Mouse (Mus musculus) ES-CJ7 (cell line): ENCODE results near the gene Hist1h2ao.
"Not testable (repeated sequence)": the region's sequence is repeated elsewhere in the genome, so short reads cannot be mapped to it uniquely, and the experiment has no call there.

Source experiments
- DNase-seq: peaks from one replicate; pipeline ENCODE4 v3.0.0; 2011; ENCODE audit warnings: low read depth, low spot score

Gene Hist1h2ao

GRCm38 (mm10) chr13:21811074-21811473 lies 809 bp downstream of the Hist1h2ao start:
- not testable (repeated sequence) for DNase-seq

GRCm38 (mm10) chr13:21811539-21811938 lies 1.3 kb downstream of the Hist1h2ao start, which contains the start of gene Hist1h4m:
Gene Hist1h4m, plus strand, starts transcription at chr13:21811746.
- DNase-seq = not testable (repeated sequence)

GRCm38 (mm10) chr13:21812092-21812491 lies 1.8 kb downstream of the Hist1h2ao start:
- not testable (repeated sequence) for DNase-seq

GRCm38 (mm10) chr13:21820082-21820890 lies 10.0 kb downstream of the Hist1h2ao start:
- not testable (repeated sequence) for DNase-seq

GRCm38 (mm10) chr13:21828511-21828910 lies 18.2 kb downstream of the Hist1h2ao start:
- DNase-seq = peak; percentile 74

- no peak for DNase-seq
These were observed 20.1 kb downstream of the Hist1h2ao start for GRCm38 (mm10) chr13:21830344-21830743.

GRCm38 (mm10) chr13:21831418-21832394 lies 21.4 kb downstream of the Hist1h2ao start, which contains the start of gene Hist1h4n:
Gene Hist1h4n, minus strand, starts transcription at chr13:21832196.
- DNase-seq = not testable (repeated sequence)

- DNase-seq = not testable (repeated sequence)
These were observed 23.2 kb downstream of the Hist1h2ao start, which contains the start of the genes Hist1h2ap and Hist1h2br for GRCm38 (mm10) chr13:21833461-21833860. Gene Hist1h2ap, minus strand, starts transcription at chr13:21833507. Gene Hist1h2br, plus strand, starts transcription at chr13:21833743.

- DNase-seq = not testable (repeated sequence)
These were observed 30.2 kb downstream of the Hist1h2ao start for GRCm38 (mm10) chr13:21840508-21840907.

- not testable (repeated sequence) for DNase-seq
These were observed 36.1 kb downstream of the Hist1h2ao start for GRCm38 (mm10) chr13:21846356-21846755.

GRCm38 (mm10) chr13:21847883-21848282 lies 37.6 kb downstream of the Hist1h2ao start:
- peak; percentile 59 for DNase-seq

- peak; percentile 43 for DNase-seq
These were observed 40.4 kb downstream of the Hist1h2ao start for GRCm38 (mm10) chr13:21850696-21851095.

- DNase-seq = no peak
These were observed 42.1 kb downstream of the Hist1h2ao start for GRCm38 (mm10) chr13:21852215-21852945.

- peak; percentile 87 for DNase-seq
These were observed 44.9 kb downstream of the Hist1h2ao start for GRCm38 (mm10) chr13:21855146-21855545.

GRCm38 (mm10) chr13:21855698-21856162 lies 45.5 kb downstream of the Hist1h2ao start:
- peak; percentile 71 for DNase-seq
